Mouse (Mus musculus) T-helper 2 cell (primary cell): ENCODE data around the gene Uri1.

Experiments
- in situ Hi-C: fragments of 300-600 bp; cut with MboI, MseI; formaldehyde crosslinking; loops from one replicate; pipeline ENCODE4 v1.15.1; 2025; ENCODE audit warnings: high pct_unique_total_duplicates

Uri1 gene

GRCm38 (mm10) chr7:38023451-38023850 lies at the start of gene Uri1:
TSS of gene Uri1 (minus strand) at chr7:38023551.
- in situ Hi-C loops, result loop anchor here (5.0 kb wide), 1 partner anchor 39 kb away; no protein-coding TSS in a partner anchor

- in situ Hi-C loops, result no loop called here
Observed at GRCm38 (mm10) chr7:38071065-38071464, 47.7 kb upstream of the Uri1 start.

GRCm38 (mm10) chr7:38070663-38071062 lies 47.3 kb upstream of the Uri1 start:
- in situ Hi-C loops, result no loop called here

GRCm38 (mm10) chr7:38064431-38064830 lies 41.1 kb upstream of the Uri1 start:
- in situ Hi-C loops, result loop anchor here (5.0 kb wide), 1 partner anchor 42 kb away; the partner anchor contains the start of gene Uri1

GRCm38 (mm10) chr7:38061060-38061970 lies 38.0 kb upstream of the Uri1 start:
- in situ Hi-C loops, result loop anchor here (5.0 kb wide), 1 partner anchor 39 kb away; the partner anchor contains the start of gene Uri1

- in situ Hi-C loops, result loop anchor here (5.0 kb wide), 1 partner anchor 37 kb away; the partner anchor contains the start of gene Uri1
Observed at GRCm38 (mm10) chr7:38059636-38060330, 36.4 kb upstream of the Uri1 start.

- in situ Hi-C loops, result no loop called here
Observed at GRCm38 (mm10) chr7:38059096-38059495, 35.7 kb upstream of the Uri1 start.

- in situ Hi-C loops, result no loop called here
Observed at GRCm38 (mm10) chr7:38055996-38056395, 32.6 kb upstream of the Uri1 start.

- in situ Hi-C loops, result no loop called here
Observed at GRCm38 (mm10) chr7:38054246-38054645, 30.9 kb upstream of the Uri1 start.

GRCm38 (mm10) chr7:38047229-38047628 lies 23.9 kb upstream of the Uri1 start:
- in situ Hi-C loops, result no loop called here

GRCm38 (mm10) chr7:38041244-38041643 lies 17.9 kb upstream of the Uri1 start:
- in situ Hi-C loops, result no loop called here

- in situ Hi-C loops, result no loop called here
Observed at GRCm38 (mm10) chr7:38037586-38037985, 14.2 kb upstream of the Uri1 start.

GRCm38 (mm10) chr7:38031183-38031582 lies 7.8 kb upstream of the Uri1 start:
- in situ Hi-C loops, result no loop called here

GRCm38 (mm10) chr7:38030606-38031005 lies 7.3 kb upstream of the Uri1 start:
- in situ Hi-C loops, result no loop called here

- in situ Hi-C loops, result no loop called here
Observed at GRCm38 (mm10) chr7:38029986-38030385, 6.6 kb upstream of the Uri1 start.

GRCm38 (mm10) chr7:38029083-38029482 lies 5.7 kb upstream of the Uri1 start:
- in situ Hi-C loops, result no loop called here

- in situ Hi-C loops, result no loop called here
Observed at GRCm38 (mm10) chr7:38027940-38028600, 4.7 kb upstream of the Uri1 start.

GRCm38 (mm10) chr7:38024839-38025238 lies 1.5 kb upstream of the Uri1 start:
- in situ Hi-C loops, result loop anchor here (5.0 kb wide), 1 partner anchor 37 kb away; no protein-coding TSS in a partner anchor

GRCm38 (mm10) chr7:38019770-38020169 lies 3.6 kb downstream of the Uri1 start:
- in situ Hi-C loops, result loop anchor here (5.0 kb wide), 1 partner anchor 43 kb away; no protein-coding TSS in a partner anchor

- in situ Hi-C loops, result no loop called here
Observed at GRCm38 (mm10) chr7:38019369-38019749, 4.0 kb downstream of the Uri1 start.

GRCm38 (mm10) chr7:38018416-38019368 lies 4.7 kb downstream of the Uri1 start:
- in situ Hi-C loops, result no loop called here
